Mouse (Mus musculus) embryo, embryonic 11 days (tissue): ENCODE measurements around the gene Pde2a.

ENCODE experiments used
- DNase-seq: peaks from one replicate; pipeline ENCODE4 v3.0.0-alpha.2; 2015

Gene Pde2a

GRCm38 (mm10) chr7:101455141-101455540 is 33.6 kb downstream of the Pde2a start:
- DNase-seq: no peak

GRCm38 (mm10) chr7:101456318-101456717 is 34.8 kb downstream of the Pde2a start:
- no peak for DNase-seq

DNA sequence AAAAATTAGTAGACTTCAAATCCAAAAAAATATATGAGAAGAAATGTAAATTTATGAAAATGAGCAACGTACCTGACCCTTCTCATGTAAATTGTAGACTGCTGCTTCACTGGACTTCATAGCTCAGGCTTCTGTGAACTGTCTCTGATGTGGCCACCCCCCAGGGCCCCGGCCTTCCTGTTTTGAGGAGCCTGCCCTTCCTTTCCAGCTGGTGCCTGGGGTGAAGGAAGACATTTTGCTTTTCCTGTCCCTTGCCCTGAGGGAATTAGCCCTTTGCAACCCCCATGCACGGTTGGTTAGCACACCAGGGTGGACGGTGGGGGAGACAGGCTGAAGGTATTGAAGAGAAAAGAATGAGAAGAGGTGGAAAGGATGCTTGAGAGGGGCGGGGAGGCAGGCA is 35.3 kb downstream of the Pde2a start:
- no peak for DNase-seq

DNA sequence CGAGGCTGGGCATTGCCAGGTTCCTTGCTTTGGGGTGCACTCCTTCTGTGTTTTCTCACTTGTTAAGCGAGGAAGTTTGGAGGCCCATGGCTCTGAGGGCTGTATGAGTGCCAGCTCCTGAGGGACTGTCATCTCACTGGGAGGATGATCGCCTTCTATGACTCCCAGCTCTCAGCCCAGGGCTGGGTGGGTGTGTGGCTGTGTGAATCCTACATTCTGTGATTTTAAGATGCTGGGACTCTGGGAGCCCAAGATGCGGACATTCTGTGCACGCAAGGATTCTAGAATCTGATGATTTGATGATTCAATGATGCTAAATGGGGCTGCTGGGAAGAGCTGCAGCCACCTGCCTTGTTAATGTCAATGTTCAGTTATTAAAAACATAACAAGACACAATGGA is 35.8 kb downstream of the Pde2a start:
- DNase-seq: no peak

- no peak for DNase-seq
These were observed 36.3 kb downstream of the Pde2a start for GRCm38 (mm10) chr7:101457801-101458200.

- DNase-seq: no peak
These were observed 36.8 kb downstream of the Pde2a start for GRCm38 (mm10) chr7:101458278-101458781.

- no peak for DNase-seq
These were observed 37.9 kb downstream of the Pde2a start for GRCm38 (mm10) chr7:101459305-101459813.

DNA sequence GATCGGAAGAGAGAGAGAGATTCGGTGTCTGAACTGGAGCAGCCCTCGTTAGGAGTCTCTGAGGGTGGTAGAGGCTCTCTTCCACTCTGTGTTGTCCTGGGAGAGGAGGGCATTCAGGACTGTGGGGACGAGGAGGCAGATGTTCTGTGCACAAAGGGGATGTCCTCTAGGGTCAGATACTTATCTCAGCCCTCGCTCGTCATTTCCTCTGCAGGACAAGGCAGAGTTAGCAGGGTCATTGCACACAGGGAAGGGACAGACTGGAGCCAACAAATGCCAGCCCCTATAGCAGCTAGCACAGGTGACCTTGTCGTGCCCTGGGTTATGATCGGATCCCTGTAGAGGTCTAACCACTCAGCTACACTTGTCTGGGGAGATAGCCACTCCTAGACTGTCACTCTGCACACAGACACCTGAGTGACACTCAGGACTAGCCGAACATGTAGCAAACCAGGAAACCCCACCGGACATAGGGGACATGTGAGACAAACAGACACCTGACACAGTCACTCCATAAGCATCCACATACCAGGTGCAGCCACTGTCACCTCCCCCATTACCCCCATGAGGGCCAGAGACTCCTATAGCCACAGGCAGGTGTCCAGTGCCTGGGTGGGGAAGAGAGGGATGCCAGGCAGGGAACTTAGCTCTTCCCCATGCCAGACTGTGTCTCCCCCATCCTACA is 38.6 kb downstream of the Pde2a start:
- DNase-seq: no peak

DNA sequence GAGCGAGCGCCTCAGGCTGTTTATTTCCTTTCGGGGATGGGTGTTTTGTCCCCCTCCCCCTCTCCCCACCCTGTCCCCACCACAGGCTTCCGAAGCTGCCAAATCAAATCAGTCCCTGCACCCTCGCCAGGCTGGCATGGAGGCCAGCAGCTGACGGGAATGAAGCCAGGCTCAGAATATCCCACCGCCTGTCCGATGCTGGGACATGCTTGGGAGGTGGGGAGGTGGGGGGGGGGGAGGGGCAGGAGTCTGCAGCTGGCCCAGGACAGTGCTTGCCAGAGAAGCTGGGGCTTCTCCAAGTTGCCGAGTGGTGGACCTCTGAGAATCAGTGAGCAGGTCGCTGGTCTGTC is 39.1 kb downstream of the Pde2a start:
- no peak for DNase-seq

DNA sequence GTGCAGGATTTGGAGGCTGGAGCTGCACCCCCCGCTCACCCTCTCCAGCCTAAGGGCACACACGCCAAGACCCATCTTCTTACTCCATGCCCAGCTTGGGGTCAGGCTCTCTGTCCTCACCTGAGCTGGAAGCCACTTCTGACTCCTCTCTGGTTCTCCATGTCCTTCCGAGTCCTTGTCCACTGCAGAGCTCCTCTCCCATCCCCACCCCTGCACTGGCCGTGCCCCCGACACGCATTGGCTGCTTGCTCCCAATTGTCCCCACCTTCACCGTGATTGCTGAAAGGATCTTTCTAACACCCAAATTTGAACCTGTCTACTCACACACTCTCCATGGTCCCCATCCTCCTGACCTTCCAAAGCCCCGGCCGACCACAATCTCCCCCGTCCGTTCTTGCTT is 40.1 kb downstream of the Pde2a start:
- DNase-seq: no peak

DNA sequence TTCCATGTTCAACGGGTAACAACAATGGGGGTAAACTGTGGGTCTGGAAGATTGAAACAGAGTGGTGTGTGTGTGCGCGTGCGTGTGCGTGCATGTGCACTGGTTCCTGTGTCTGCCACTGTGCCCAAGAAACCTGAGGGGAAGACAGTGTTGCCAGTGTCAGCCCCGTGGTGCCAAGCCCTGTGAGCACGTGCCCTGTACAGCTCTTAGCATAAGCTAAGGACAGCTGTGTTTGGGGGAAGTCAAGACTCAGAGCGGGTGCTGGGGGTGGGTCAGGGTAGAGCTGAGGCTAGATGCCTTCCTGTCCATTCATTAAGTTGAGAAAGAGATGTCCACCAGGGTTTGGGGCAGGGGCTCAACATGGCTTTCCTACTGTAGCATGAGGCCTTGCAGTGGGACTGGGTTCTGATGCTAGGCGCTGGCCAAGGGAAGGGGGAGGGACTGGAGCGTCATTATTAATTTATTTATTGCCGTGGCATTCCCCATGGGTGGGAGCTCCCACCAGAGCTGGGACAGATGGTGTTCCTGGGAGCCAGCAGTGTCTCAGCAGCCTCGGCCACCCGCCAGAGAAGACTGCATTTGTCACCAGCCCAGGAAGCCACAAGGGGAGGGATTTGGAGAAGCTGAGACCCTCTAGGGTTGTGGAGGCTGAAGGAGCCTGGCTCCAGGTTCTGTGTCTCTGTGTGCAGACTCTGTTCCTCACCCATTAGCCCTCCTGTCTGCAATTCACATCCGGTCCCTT is 41.0 kb downstream of the Pde2a start:
- no peak for DNase-seq

DNA sequence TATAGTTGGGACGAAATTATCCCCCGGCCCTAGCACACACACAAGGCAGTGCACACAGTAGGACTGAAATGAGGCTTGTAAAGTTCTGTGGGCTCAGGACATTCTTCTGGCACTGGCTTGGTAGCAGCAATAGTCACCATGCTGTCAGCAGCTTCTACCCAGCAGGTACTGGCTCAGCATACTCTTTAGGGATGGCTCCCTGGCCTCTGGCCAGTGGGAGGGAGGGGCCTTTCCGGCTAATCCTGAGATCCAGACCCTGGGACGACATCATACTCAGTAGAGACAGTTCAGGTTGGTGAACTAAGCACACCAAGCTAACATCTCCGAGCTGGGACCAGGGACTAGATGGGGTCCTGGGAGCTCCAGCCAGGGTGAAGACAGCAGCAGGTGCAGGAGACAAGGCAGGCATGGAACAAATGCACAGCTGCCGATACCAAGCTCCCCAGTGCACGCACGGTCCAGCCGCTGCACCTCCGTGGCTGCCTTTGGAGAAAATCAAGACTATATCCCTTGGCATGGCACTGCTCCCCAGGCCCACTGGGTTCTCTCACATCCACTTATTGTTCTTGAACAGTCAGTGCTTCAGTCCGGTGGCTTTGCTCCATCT is 42.3 kb downstream of the Pde2a start:
- no peak for DNase-seq

- no peak for DNase-seq
These were observed 43.4 kb downstream of the Pde2a start for GRCm38 (mm10) chr7:101464927-101465326.

GRCm38 (mm10) chr7:101465392-101465791 is 43.9 kb downstream of the Pde2a start:
- DNase-seq: peak; percentile 37

- DNase-seq: no peak
These were observed 44.5 kb downstream of the Pde2a start for GRCm38 (mm10) chr7:101465850-101466580.

DNA sequence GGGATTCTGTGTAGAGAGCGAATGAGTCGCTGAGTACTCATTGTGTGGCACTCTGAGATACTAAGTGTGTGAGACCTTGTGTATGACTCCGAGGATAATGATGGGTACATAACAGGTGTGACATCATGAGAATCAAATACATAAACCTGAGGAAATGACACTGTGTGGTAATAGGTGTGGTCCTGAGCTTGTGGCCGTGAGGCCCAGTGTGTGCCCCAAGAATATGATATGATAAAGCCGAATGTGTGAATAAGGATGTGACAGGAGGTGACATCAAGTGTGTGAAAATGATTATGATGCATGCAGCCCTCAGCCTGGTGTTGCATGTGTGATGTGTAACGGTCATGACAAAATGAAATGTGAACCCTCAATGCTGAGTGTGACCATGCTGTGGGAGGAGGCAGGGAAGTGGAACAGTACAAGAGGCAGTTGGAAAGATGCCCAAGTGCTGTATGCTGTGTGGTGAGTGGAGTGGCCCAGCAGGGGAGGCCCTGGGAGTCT is 45.1 kb downstream of the Pde2a start:
- DNase-seq: no peak

DNA sequence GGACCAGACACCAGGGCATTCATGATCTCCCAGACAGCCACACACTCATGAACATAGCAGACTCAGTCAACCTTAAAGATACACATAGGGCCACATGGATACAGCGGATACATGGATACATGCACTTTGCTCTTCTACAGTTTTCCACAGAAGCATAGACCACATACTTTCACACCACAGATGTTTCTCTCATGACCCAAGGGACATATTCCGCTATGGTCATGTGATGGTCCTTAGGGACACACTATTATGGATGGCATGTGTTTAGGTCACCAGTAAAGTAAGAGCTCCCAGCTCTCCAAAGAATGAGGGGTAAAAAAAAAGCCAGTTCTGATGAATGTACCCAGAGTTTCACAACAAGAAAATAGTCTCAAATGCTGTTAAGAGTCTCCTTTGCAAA is 49.9 kb downstream of the Pde2a start:
- no peak for DNase-seq

GRCm38 (mm10) chr7:101471968-101472480 is 50.5 kb downstream of the Pde2a start:
- no peak for DNase-seq

GRCm38 (mm10) chr7:101472598-101473558 is 51.4 kb downstream of the Pde2a start:
- DNase-seq: no peak

- no peak for DNase-seq
These were observed 52.9 kb downstream of the Pde2a start for GRCm38 (mm10) chr7:101474399-101474811.

- no peak for DNase-seq
These were observed 54.5 kb downstream of the Pde2a start for GRCm38 (mm10) chr7:101476028-101476427.
